Mouse (Mus musculus): ENCODE measurements around the gene Eif3d. TPM values are rescaled to one million over a fixed set of nuclear protein-coding genes. Genes with fewer than 3 reads are reported as not detected.
A peak's percentile ranks its signal among the peaks of the same experiment; 100 is the strongest.
"Not testable (repeated sequence)": the region's sequence is repeated elsewhere in the genome, so short reads cannot be mapped to it uniquely, and the experiment has no call there.

Eif3d gene
- 108 and 130 TPM in 2 replicates for polyA plus RNA-seq (2015; fragmentation: Nextera tagmentation; extraction: Ambion mirVana)

GRCm38 (mm10) chr15:77970470-77971292 lies at the start of gene Eif3d:
Gene Eif3d (minus strand): TSS chr15:77970813.
- peak; percentile 88 for ATAC-seq (replicated peaks; ENCODE audit: insufficient number of reproducible peaks, insufficient read depth, low FRiP score, low read depth)
- peaks cover 28% of the 10 kb centered on the region for H3K36me3 ChIP-seq
- no peaks in the 10 kb centered on the region for H3K27me3 ChIP-seq
- peak within 1 kb of the TSS; percentile 97 for H3K27ac ChIP-seq
- H3K4me1 ChIP-seq (replicated peaks), result peaks cover 16% of the 10 kb centered on the region
- H3K9me3 ChIP-seq (replicated peaks), result no peaks in the 10 kb centered on the region
- H3K4me2 ChIP-seq, result peak within 1 kb of the TSS; percentile 78
- peak within 1 kb of the TSS; percentile 88 for H3K9ac ChIP-seq
- under 1% methylated on average over 72 of the region's 72 CpGs for WGBS
- peak within 1 kb of the TSS; percentile 77 for H3K4me3 ChIP-seq

GRCm38 (mm10) chr15:78014046-78014445 lies 43.4 kb upstream of the Eif3d start:
- Histone ChIP-seq H3K4me1 (replicated peaks) (no peaks in the 10 kb centered on the region), H3K4me2 (no peak overlapping the region), H3K27me3 (no peaks in the 10 kb centered on the region), H3K9ac (no peak overlapping the region), H3K4me3 (no peak overlapping the region), H3K9me3 (replicated peaks) (no peaks in the 10 kb centered on the region), H3K36me3 (no peaks in the 10 kb centered on the region), H3K27ac (no peak overlapping the region)
- ATAC-seq (replicated peaks; ENCODE audit: insufficient number of reproducible peaks, insufficient read depth, low FRiP score, low read depth), result no peak
- 80% methylated on average over 1 of the region's 1 CpGs for WGBS

- not testable (repeated sequence) for H3K27ac ChIP-seq; H3K27me3 ChIP-seq; H3K4me2 ChIP-seq; H3K4me3 ChIP-seq; H3K9me3 ChIP-seq (replicated peaks); H3K36me3 ChIP-seq; ATAC-seq (replicated peaks; ENCODE audit: insufficient number of reproducible peaks, insufficient read depth, low FRiP score, low read depth); H3K9ac ChIP-seq; H3K4me1 ChIP-seq (replicated peaks)
- 86% methylated on average over 8 of the region's 8 CpGs for WGBS
Measured at GRCm38 (mm10) chr15:78008206-78008605, 37.6 kb upstream of the Eif3d start.

- Histone ChIP-seq H3K9ac (no peak overlapping the region), H3K36me3 (no peaks in the 10 kb centered on the region), H3K27ac (no peak overlapping the region), H3K27me3 (no peaks in the 10 kb centered on the region), H3K9me3 (replicated peaks) (no peaks in the 10 kb centered on the region), H3K4me1 (replicated peaks) (0 out of 2 replicates have a peak, but pooled peaks cover 3% of the 10 kb centered on the region), H3K4me3 (no peak overlapping the region), H3K4me2 (no peak overlapping the region)
- WGBS, result 32% methylated on average over 9 of the region's 9 CpGs
- no peak for ATAC-seq (replicated peaks; ENCODE audit: insufficient number of reproducible peaks, insufficient read depth, low FRiP score, low read depth)
Measured at GRCm38 (mm10) chr15:78003929-78004328, 33.3 kb upstream of the Eif3d start.

GRCm38 (mm10) chr15:78001400-78001799 lies 30.8 kb upstream of the Eif3d start:
- Histone ChIP-seq H3K9ac (no peak overlapping the region), H3K9me3 (replicated peaks) (no peaks in the 10 kb centered on the region), H3K27ac (no peak overlapping the region), H3K36me3 (no peaks in the 10 kb centered on the region), H3K4me2 (no peak overlapping the region), H3K4me1 (replicated peaks) (0 out of 2 replicates have a peak, but pooled peaks cover 3% of the 10 kb centered on the region), H3K27me3 (peaks cover 6% of the 10 kb centered on the region; the same call in 1 of the 2 replicates), H3K4me3 (no peak overlapping the region)
- WGBS, result 38% methylated on average over 5 of the region's 5 CpGs
- no peak for ATAC-seq (replicated peaks; ENCODE audit: insufficient number of reproducible peaks, insufficient read depth, low FRiP score, low read depth)

GRCm38 (mm10) chr15:77988541-77988940 lies 17.9 kb upstream of the Eif3d start:
- H3K4me2 ChIP-seq, result no peak overlapping the region
- H3K4me1 ChIP-seq (replicated peaks), result no peaks in the 10 kb centered on the region
- no peak for ATAC-seq (replicated peaks; ENCODE audit: insufficient number of reproducible peaks, insufficient read depth, low FRiP score, low read depth)
- no peak overlapping the region for H3K4me3 ChIP-seq
- no peaks in the 10 kb centered on the region for H3K36me3 ChIP-seq
- no peak overlapping the region for H3K9ac ChIP-seq
- H3K27me3 ChIP-seq, result no peaks in the 10 kb centered on the region
- no peaks in the 10 kb centered on the region for H3K9me3 ChIP-seq (replicated peaks)
- H3K27ac ChIP-seq, result no peak overlapping the region
- 45% methylated on average over 5 of the region's 5 CpGs for WGBS

GRCm38 (mm10) chr15:77983391-77983790 lies 12.8 kb upstream of the Eif3d start:
- Histone ChIP-seq H3K27ac (no peak overlapping the region), H3K9ac (no peak overlapping the region), H3K4me2 (no peak overlapping the region), H3K36me3 (no peaks in the 10 kb centered on the region), H3K4me1 (replicated peaks) (no peaks in the 10 kb centered on the region), H3K9me3 (replicated peaks) (no peaks in the 10 kb centered on the region), H3K4me3 (no peak overlapping the region), H3K27me3 (peaks cover 8% of the 10 kb centered on the region; the same call in 1 of the 2 replicates)
- no peak for ATAC-seq (replicated peaks; ENCODE audit: insufficient number of reproducible peaks, insufficient read depth, low FRiP score, low read depth)
- WGBS, result 23% methylated on average over 3 of the region's 3 CpGs

GRCm38 (mm10) chr15:77982195-77982939 lies 11.8 kb upstream of the Eif3d start:
- WGBS, result 28% methylated on average over 18 of the region's 18 CpGs
- Histone ChIP-seq H3K4me2 (no peak overlapping the region), H3K9me3 (replicated peaks) (no peaks in the 10 kb centered on the region), H3K9ac (no peak overlapping the region), H3K36me3 (no peaks in the 10 kb centered on the region), H3K4me1 (replicated peaks) (no peaks in the 10 kb centered on the region), H3K27ac (no peak overlapping the region), H3K27me3 (peaks cover 8% of the 10 kb centered on the region; the same call in 1 of the 2 replicates), H3K4me3 (no peak overlapping the region)
- ATAC-seq (replicated peaks; ENCODE audit: insufficient number of reproducible peaks, insufficient read depth, low FRiP score, low read depth), result no peak

- no peak overlapping the region for H3K4me2 ChIP-seq
- no peak overlapping the region for H3K9ac ChIP-seq
- H3K36me3 ChIP-seq, result no peaks in the 10 kb centered on the region
- no peak overlapping the region for H3K27ac ChIP-seq
- H3K27me3 ChIP-seq, result peaks cover 8% of the 10 kb centered on the region; the same call in 1 of the 2 replicates
- no peaks in the 10 kb centered on the region for H3K4me1 ChIP-seq (replicated peaks)
- WGBS, result 59% methylated on average over 5 of the region's 5 CpGs
- no peak for ATAC-seq (replicated peaks; ENCODE audit: insufficient number of reproducible peaks, insufficient read depth, low FRiP score, low read depth)
- H3K9me3 ChIP-seq (replicated peaks), result no peaks in the 10 kb centered on the region
- H3K4me3 ChIP-seq, result no peak overlapping the region
Measured at GRCm38 (mm10) chr15:77981181-77981680, 10.6 kb upstream of the Eif3d start.

- Histone ChIP-seq H3K27ac (no peak overlapping the region), H3K36me3 (no peaks in the 10 kb centered on the region), H3K27me3 (peaks cover 8% of the 10 kb centered on the region; the same call in 1 of the 2 replicates), H3K4me1 (replicated peaks) (no peaks in the 10 kb centered on the region), H3K9ac (no peak overlapping the region), H3K9me3 (replicated peaks) (no peaks in the 10 kb centered on the region), H3K4me2 (no peak overlapping the region), H3K4me3 (no peak overlapping the region)
- 76% methylated on average over 10 of the region's 10 CpGs for WGBS
- no peak for ATAC-seq (replicated peaks; ENCODE audit: insufficient number of reproducible peaks, insufficient read depth, low FRiP score, low read depth)
Measured at GRCm38 (mm10) chr15:77979427-77979865, 8.8 kb upstream of the Eif3d start.

- WGBS, result 42% methylated on average over 3 of the region's 3 CpGs
- no peak overlapping the region for H3K9ac ChIP-seq
- no peak overlapping the region for H3K4me3 ChIP-seq
- H3K27me3 ChIP-seq, result peaks cover 6% of the 10 kb centered on the region; the same call in 1 of the 2 replicates
- no peak overlapping the region for H3K27ac ChIP-seq
- no peaks in the 10 kb centered on the region for H3K36me3 ChIP-seq
- no peak for ATAC-seq (replicated peaks; ENCODE audit: insufficient number of reproducible peaks, insufficient read depth, low FRiP score, low read depth)
- no peaks in the 10 kb centered on the region for H3K4me1 ChIP-seq (replicated peaks)
- no peaks in the 10 kb centered on the region for H3K9me3 ChIP-seq (replicated peaks)
- no peak overlapping the region for H3K4me2 ChIP-seq
Measured at GRCm38 (mm10) chr15:77977663-77978062, 7.0 kb upstream of the Eif3d start.
